Mouse (Mus musculus): ENCODE measurements around the gene Slc6a11. TPM values are rescaled to one million over a fixed set of nuclear protein-coding genes. Genes with fewer than 3 reads are reported as not detected.

The Slc6a11 gene
- polyA plus RNA-seq, 1 experiment from 2014 or later, result 5.4 TPM

DNA sequence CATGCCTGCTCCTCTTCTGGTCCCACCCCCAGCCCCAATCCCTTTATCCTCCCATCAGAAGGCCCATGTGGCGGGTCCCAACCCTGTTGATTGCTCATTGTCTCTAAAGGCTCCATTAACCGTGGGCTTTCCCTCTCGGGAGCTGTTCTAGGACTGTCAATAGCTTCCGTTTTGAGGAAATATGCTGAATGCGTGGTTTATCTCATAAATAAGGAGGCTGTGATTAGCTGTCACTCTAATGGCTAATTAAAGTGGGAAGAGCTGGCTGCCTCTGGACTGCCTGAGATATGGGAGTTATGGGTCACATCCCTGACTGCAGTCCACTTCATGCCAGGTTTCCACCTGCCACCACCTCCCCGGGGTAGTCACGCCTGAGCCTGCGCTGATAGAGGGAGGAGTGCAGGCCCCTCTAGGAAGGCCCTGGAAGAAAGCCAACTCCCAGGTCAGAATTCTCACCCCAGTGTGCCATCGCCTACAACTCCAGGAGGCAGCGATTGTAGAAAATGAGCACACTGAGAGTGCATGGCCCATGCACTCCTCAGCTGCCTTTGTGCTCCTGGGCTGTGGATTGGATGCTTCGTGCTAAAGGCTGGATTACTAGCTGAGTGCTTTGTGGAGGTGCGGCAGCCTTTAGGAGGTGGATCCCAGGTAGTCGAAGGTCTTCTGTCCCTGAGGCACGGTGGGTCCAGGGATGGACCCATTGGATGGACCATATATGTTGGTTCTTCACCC, 143.1 kb downstream of the Slc6a11 start:
- H3K9ac ChIP-seq, result no peak overlapping the region
- WGBS, result 58% methylated on average over 14 of the region's 14 CpGs
- 0 out of 2 replicates have a peak overlapping the region, but pooled peaks have one; percentile 55 for H3K27ac ChIP-seq
- H3K4me2 ChIP-seq (replicated peaks), result no peak overlapping the region
- no peaks in the 10 kb centered on the region for H3K27me3 ChIP-seq
- H3K36me3 ChIP-seq, result no peaks in the 10 kb centered on the region
- no peaks in the 10 kb centered on the region for H3K9me3 ChIP-seq (replicated peaks)
- H3K4me3 ChIP-seq, result no peak overlapping the region
- ATAC-seq (ENCODE audit: low FRiP score), result peak; percentile 70
- peaks cover 24% of the 10 kb centered on the region; the same call in 1 of the 2 replicates for H3K4me1 ChIP-seq

DNA sequence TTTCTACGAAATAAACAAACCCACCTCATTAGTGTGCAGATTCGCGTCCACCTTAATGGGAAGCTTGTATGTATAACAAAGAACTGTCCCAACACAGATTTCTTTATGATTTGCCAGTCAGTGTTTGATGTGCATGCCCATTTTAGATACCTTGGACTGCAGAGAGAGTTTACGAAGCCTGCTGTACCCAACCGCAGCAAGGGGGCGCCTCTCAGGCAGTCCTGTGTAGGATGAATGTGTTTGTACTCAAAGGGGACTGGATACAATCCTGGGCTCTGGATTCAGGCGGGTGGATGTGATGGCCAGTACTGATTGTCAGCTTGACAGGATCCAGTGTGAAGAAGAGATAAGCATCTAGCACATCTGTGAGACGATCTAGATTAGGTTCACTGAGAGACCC, 144.8 kb downstream of the Slc6a11 start:
- H3K36me3 ChIP-seq, result no peaks in the 10 kb centered on the region
- H3K9me3 ChIP-seq (replicated peaks), result no peaks in the 10 kb centered on the region
- H3K4me1 ChIP-seq, result peaks cover 17% of the 10 kb centered on the region; the same call in 1 of the 2 replicates
- no peak for ATAC-seq (ENCODE audit: low FRiP score)
- no peak overlapping the region for H3K4me3 ChIP-seq
- H3K4me2 ChIP-seq (replicated peaks), result no peak overlapping the region
- no peak overlapping the region for H3K27ac ChIP-seq
- H3K9ac ChIP-seq, result no peak overlapping the region
- 61% methylated on average over 8 of the region's 8 CpGs for WGBS
- H3K27me3 ChIP-seq, result peaks cover 6% of the 10 kb centered on the region; the same call in 1 of the 2 replicates

DNA sequence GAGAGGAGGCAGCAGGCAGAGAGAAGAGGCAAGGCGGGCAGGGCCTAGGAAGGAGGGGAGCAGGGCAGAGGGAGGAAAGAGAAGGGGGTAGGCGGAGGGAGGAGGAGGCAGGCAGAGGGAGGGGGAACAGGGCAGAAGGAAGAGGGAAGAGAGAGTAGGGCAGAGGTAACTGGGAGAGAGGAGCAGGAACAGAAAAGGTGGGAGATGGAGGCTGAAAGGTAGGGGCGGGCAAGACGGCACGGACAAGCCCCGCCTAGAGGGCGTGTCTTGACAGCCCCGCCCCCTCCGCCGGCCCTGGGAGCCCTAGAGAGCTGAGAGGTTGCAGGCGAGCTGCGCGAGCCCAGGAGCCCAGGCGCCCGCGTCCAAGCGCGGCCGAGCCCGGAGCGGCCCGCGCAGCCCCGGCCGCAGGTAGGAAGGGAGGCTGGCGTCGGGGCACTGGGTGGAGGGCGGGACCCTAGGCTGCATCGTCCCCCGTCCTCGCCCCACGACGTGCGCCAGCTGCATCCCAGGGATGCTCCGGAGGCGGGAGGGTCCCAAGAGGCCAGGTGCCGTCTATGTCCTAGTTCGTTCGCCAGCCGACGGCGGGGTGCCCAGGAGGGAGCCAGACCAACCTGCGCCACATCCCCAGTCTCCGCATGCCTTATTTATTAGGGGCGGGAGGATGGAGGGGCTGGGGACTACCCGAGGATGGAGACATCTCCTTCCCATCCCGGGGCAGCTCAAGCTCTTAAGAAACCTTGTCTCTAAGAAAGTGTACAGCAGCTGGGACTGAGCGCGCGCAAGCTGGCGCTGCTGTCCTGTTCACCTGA, 151.6 kb downstream of the Slc6a11 start, which contains the start of gene Slc6a1:
TSS of gene Slc6a1 (plus strand) at position 167 of the 809 bp plus-strand sequence.
- WGBS, result under 1% methylated on average over 29 of the region's 51 CpGs

DNA sequence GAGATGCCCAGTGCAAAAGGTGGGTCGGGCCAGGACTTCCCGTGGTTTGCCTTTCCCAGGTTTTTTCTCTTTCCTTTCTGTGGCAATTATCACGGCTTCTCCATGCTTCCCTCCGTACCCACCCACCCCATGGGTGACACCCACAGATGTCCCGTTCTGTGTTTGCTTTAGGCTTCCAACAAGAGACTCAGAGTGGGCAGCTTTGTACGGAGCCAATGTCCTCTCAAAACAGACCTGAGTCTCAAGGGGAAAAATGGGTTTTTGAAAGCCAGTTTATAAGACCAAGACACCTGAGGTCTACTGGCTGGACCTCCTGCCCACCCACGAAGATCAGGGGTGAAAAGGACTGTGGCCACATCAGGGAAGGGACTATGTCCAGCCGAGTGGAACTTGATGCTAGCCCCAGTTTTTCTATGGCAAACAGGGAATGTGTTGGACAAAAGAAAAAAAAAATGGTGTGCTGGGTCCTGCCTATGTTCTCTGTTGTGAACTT, 152.3 kb downstream of the Slc6a11 start:
- Histone ChIP-seq H3K27ac (peak overlapping the region; percentile 67; the same call in 1 of the 2 replicates), H3K36me3 (no peaks in the 10 kb centered on the region), H3K27me3 (peaks cover 56% of the 10 kb centered on the region), H3K9me3 (replicated peaks) (no peaks in the 10 kb centered on the region), H3K4me2 (replicated peaks) (peak overlapping the region; percentile 61), H3K9ac (peak overlapping the region; percentile 78), H3K4me3 (peak overlapping the region; percentile 60), H3K4me1 (peaks cover 35% of the 10 kb centered on the region)
- 11% methylated on average over 8 of the region's 8 CpGs for WGBS
- no peak for ATAC-seq (ENCODE audit: low FRiP score)

More for the DNA sequence above, 151.6 kb downstream of the Slc6a11 start, which contains the start of gene Slc6a1:
- H3K4me2 ChIP-seq (replicated peaks), result peak within 1 kb of the TSS; percentile 61
- peaks cover 56% of the 10 kb centered on the region for H3K27me3 ChIP-seq
- peak within 1 kb of the TSS; percentile 60 for H3K4me3 ChIP-seq
- H3K27ac ChIP-seq, result peak within 1 kb of the TSS; percentile 67
- H3K9ac ChIP-seq, result peak within 1 kb of the TSS; percentile 78
- ATAC-seq (ENCODE audit: low FRiP score), result peak; percentile 93
- H3K4me1 ChIP-seq, result peaks cover 29% of the 10 kb centered on the region
- H3K36me3 ChIP-seq, result no peaks in the 10 kb centered on the region
- H3K9me3 ChIP-seq (replicated peaks), result no peaks in the 10 kb centered on the region

DNA sequence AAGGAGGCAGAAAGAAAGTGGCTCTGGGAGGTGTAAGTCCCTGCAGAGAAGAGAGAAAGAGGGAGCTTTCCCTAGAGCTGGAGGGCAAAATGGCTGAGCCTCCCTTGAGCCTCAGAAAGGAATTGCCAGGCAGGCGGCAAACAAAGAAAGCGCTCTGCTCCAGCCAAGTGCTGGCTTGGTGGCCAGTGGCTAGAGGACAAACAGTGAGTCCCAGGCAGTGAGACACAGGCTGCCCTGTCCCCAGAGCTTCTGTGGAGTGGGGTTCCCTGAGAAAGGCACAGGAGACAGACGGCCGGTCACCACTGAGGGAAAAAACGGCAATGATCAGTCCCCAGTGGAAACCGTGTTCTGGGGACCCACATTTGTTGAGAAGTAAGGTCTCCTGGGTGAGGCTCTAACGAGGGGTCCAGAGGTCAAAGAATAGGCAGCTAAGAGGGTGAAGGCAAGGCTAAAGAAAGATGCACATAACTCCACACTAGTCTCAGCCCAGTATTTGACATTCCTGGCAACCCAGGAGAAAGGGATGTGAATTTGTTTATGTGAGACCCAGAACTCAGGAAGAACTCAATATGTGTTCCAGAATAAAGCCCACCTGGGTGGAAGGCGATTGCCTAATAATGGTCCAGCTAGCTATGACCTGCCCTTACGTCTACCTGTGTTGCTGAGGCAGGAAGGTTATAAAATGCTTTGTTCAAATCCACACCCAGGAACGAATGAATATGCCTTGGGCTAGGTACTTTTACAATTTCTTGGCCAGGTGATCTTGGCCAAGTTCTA, 153.1 kb downstream of the Slc6a11 start:
- 46% methylated on average over 10 of the region's 10 CpGs for whole genome bisulfite sequencing
- no peak for ATAC-seq (ENCODE audit: low FRiP score)
- no peaks in the 10 kb centered on the region for H3K9me3 ChIP-seq (replicated peaks)
- peaks cover 40% of the 10 kb centered on the region for H3K4me1 ChIP-seq
- no peaks in the 10 kb centered on the region for H3K36me3 ChIP-seq
- peak overlapping the region; percentile 67 for H3K27ac ChIP-seq
- peak overlapping the region; percentile 61 for H3K4me2 ChIP-seq (replicated peaks)
- peak overlapping the region; percentile 60 for H3K4me3 ChIP-seq
- peak overlapping the region; percentile 78 for H3K9ac ChIP-seq
- H3K27me3 ChIP-seq, result peaks cover 56% of the 10 kb centered on the region

DNA sequence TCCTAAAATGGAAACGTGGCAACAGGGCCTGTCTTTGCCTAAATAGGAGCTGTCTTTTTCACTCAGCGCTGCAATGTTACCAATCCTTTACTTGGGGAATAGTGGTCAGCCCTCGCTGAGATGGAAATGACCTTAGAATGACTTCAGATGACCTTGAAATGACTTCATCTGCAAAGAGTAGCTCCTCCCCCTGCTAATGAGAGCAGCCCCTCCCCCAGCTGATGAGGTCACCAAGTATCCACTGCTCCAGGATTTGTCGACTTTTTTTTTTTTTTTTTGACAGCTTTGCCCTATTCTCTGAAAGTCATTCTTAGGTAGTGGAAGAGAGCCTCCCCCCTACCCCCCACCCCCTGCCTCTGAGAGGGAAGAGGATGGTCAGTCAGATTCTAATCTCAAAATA, 154.4 kb downstream of the Slc6a11 start:
- Histone ChIP-seq H3K27ac (no peak overlapping the region), H3K27me3 (peaks cover 51% of the 10 kb centered on the region), H3K4me2 (replicated peaks) (peak overlapping the region; percentile 61; the same call in 1 of the 2 replicates), H3K4me3 (no peak overlapping the region), H3K9ac (no peak overlapping the region), H3K9me3 (replicated peaks) (no peaks in the 10 kb centered on the region), H3K36me3 (no peaks in the 10 kb centered on the region), H3K4me1 (peaks cover 54% of the 10 kb centered on the region)
- WGBS, result 30% methylated on average over 4 of the region's 4 CpGs
- ATAC-seq (ENCODE audit: low FRiP score), result no peak

DNA sequence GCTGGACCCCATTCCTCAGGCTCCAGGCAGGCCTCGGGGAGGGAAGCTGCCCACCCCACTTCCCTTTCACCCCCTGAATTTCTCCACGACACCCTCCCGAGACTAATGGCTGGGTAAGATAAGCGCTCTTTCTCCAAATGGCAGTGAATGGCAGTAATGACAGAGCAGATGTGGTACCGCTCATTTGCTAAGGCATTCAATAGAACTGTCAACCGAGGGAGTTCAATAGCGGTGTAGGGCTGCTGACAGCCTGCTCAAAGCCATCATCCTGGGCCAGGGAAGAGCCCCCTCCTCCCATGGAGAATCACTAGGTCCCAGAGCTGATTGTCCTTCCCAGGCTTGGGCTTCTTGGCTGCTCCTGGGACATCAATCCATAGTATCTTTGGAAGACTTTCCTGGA, 158.1 kb downstream of the Slc6a11 start:
- H3K9me3 ChIP-seq (replicated peaks), result no peaks in the 10 kb centered on the region
- H3K36me3 ChIP-seq, result no peaks in the 10 kb centered on the region
- peaks cover 72% of the 10 kb centered on the region for H3K4me1 ChIP-seq
- WGBS, result 17% methylated on average over 7 of the region's 7 CpGs
- H3K4me3 ChIP-seq, result no peak overlapping the region
- ATAC-seq (ENCODE audit: low FRiP score), result peak; percentile 54
- H3K27me3 ChIP-seq, result peaks cover 21% of the 10 kb centered on the region
- H3K27ac ChIP-seq, result peak overlapping the region; percentile 88
- no peak overlapping the region; the same call in 1 of the 2 replicates for H3K4me2 ChIP-seq (replicated peaks)
- no peak overlapping the region for H3K9ac ChIP-seq

DNA sequence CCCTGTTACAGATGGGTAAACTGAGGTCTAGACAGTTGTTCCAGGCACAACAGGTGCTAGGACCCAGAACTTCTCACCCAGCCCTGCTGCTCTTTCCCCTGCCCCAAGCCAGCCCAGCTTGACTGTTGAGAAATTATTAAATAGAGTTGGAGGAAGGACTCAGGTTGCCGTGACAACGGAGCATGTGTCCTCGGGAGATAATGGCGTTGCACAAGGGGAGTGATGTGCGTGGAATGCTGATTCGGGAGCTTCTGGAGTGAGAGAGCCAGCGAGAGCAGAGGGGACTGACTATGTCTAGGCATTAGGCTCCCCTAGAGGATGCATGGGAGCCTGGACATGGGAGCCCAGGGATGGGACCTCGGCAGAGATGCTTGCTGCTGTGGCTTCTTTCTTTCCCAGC, 159.1 kb downstream of the Slc6a11 start:
- H3K27ac ChIP-seq, result peak overlapping the region; percentile 88
- ATAC-seq (ENCODE audit: low FRiP score), result peak; percentile 88
- H3K4me3 ChIP-seq, result no peak overlapping the region
- no peaks in the 10 kb centered on the region for H3K36me3 ChIP-seq
- no peaks in the 10 kb centered on the region for H3K9me3 ChIP-seq (replicated peaks)
- peaks cover 67% of the 10 kb centered on the region for H3K4me1 ChIP-seq
- H3K9ac ChIP-seq, result no peak overlapping the region
- WGBS, result 18% methylated on average over 8 of the region's 8 CpGs
- peak overlapping the region; percentile 24; the same call in 1 of the 2 replicates for H3K4me2 ChIP-seq (replicated peaks)
- peaks cover 10% of the 10 kb centered on the region for H3K27me3 ChIP-seq

DNA sequence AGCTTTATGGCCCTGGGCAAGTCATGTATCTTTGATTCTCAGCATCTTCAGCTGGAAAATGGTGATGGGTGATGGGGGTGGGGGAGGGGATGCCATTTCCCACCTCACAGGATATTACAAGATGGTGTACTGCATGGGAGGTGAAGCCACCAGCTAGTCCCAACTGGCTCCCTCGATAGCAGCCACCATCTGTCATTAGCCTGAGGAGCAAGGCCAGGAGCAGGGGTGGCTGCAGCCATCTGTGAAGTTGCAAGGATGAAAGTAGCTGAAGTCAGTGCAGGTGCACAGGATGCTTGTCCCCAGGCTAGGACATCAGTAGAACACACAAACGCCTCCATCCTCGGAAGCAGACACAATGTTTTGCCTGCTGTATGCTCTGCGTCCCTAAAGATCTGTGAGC, 159.9 kb downstream of the Slc6a11 start:
- Histone ChIP-seq H3K9ac (no peak overlapping the region), H3K4me3 (no peak overlapping the region), H3K27ac (peak overlapping the region; percentile 88), H3K36me3 (no peaks in the 10 kb centered on the region), H3K27me3 (peaks cover 6% of the 10 kb centered on the region), H3K4me2 (replicated peaks) (peak overlapping the region; percentile 24; the same call in 1 of the 2 replicates), H3K9me3 (replicated peaks) (no peaks in the 10 kb centered on the region), H3K4me1 (peaks cover 63% of the 10 kb centered on the region)
- 51% methylated on average over 4 of the region's 4 CpGs for WGBS
- 0 out of 2 replicates have a peak, but pooled peaks have one; percentile 26 for ATAC-seq (ENCODE audit: low FRiP score)

DNA sequence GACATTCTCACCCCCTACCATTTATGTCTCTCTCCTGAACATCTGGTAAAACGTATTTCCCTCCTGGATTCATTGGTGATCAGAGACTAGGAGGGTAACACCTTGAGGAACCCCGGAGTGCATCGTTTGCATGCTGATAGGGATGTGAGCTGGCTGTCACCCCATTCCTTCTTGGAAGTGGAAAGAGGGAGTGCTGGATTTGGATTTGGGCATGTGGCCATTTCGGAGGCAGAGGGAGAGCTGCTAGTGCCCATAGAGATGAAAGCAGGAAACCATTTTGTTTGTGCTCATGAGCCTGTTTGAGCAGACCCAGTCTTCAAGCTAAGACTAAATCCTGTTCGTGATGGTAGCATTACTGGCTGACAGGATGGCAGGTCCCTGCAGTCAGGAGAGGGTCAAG, 160.4 kb downstream of the Slc6a11 start:
- ATAC-seq (ENCODE audit: low FRiP score), result no peak
- no peak overlapping the region for H3K4me2 ChIP-seq (replicated peaks)

DNA sequence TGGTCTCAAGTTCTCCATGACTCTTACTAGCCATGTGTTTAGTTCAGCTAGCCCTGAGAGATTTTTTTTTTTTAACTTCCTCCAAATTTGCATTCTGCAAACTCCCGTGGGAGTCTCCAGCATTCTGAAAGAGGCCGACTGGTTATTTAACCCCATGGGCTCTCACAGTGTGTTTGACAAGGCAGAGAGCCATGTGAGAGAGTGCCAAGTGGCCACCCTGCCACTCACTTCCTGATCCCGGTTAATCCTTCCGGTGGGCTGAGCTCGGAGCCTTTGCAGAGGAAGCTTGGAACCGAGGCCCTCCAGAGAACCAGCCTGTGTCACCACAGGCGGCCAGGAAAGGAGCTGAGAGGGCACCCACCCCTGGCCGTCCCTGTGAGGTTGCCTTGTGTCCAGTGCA, 162.5 kb downstream of the Slc6a11 start:
- Histone ChIP-seq H3K9ac (no peak overlapping the region), H3K9me3 (replicated peaks) (no peaks in the 10 kb centered on the region), H3K27ac (no peak overlapping the region), H3K4me1 (peaks cover 77% of the 10 kb centered on the region), H3K27me3 (no peaks in the 10 kb centered on the region), H3K36me3 (no peaks in the 10 kb centered on the region), H3K4me3 (no peak overlapping the region), H3K4me2 (replicated peaks) (no peak overlapping the region)
- no peak for ATAC-seq (ENCODE audit: low FRiP score)
- 30% methylated on average over 8 of the region's 8 CpGs for WGBS

More for the DNA sequence above, 160.4 kb downstream of the Slc6a11 start:
- no peaks in the 10 kb centered on the region for H3K9me3 ChIP-seq (replicated peaks)
- peaks cover 67% of the 10 kb centered on the region for H3K4me1 ChIP-seq
- H3K36me3 ChIP-seq, result no peaks in the 10 kb centered on the region
- H3K4me3 ChIP-seq, result no peak overlapping the region
- 60% methylated on average over 5 of the region's 5 CpGs for WGBS
- peak overlapping the region; percentile 88 for H3K27ac ChIP-seq
- H3K9ac ChIP-seq, result 0 out of 2 replicates have a peak overlapping the region, but pooled peaks have one; percentile 33
- peaks cover 6% of the 10 kb centered on the region for H3K27me3 ChIP-seq
